Mouse (Mus musculus) limb, embryonic 15.5 days (tissue): ENCODE results near the gene Fam98a. TPM values are rescaled to one million over a fixed set of nuclear protein-coding genes. Genes with fewer than 3 reads are reported as not detected.

ENCODE experiments used
- ATAC-seq: fragments of 200-750 bp; cut with Nextera tagmentation; 2 replicates; pipeline ENCODE4 v1.8.0; 2017; ENCODE audit warnings: low read depth, moderate TSS enrichment; ENCODE audit not compliant: insufficient number of reproducible peaks, low FRiP score, low TSS enrichment
- H3K27ac ChIP-seq: fragments of 300-500 bp; sonication (generic); 2 replicates; pipeline ENCODE4 v1.5.1; 2015; ENCODE audit warnings: moderate library complexity, mild to moderate bottlenecking, inconsistent platforms
- H3K27me3 ChIP-seq: fragments of 300-500 bp; sonication (generic); 2 replicates; pipeline ENCODE4 v1.6.1; 2015; ENCODE audit warnings: inconsistent platforms
- H3K36me3 ChIP-seq: fragments of 300-500 bp; sonication (generic); 2 replicates; pipeline ENCODE4 v1.6.1; 2015; ENCODE audit warnings: inconsistent platforms
- H3K4me1 ChIP-seq: fragments of 300-500 bp; sonication (generic); 2 replicates; pipeline ENCODE4 v1.6.1; 2015; ENCODE audit warnings: inconsistent platforms
- H3K4me2 ChIP-seq: fragments of 300-500 bp; sonication (generic); 2 replicates; pipeline ENCODE4 v1.6.1; 2015; ENCODE audit warnings: mild to moderate bottlenecking, inconsistent platforms
- H3K4me3 ChIP-seq: fragments of 300-500 bp; sonication (generic); 2 replicates; pipeline ENCODE4 v1.5.1; 2015; ENCODE audit warnings: mild to moderate bottlenecking, inconsistent platforms
- H3K9ac ChIP-seq: fragments of 300-500 bp; sonication (generic); 2 replicates; pipeline ENCODE4 v1.6.1; 2015; ENCODE audit warnings: inconsistent platforms
- H3K9me3 ChIP-seq: fragments of 300-500 bp; sonication (generic); 2 replicates; pipeline ENCODE4 v1.6.1; 2016; ENCODE audit warnings: inconsistent platforms
- WGBS: fragments of 180-500 bp; shearing (Covaris S2); methylation state at CpG from one replicate; pipeline ENCODE4 v1.1.7; 2015; 5-methylcytosine and 5-hydroxymethylcytosine counted together
- polyA plus RNA-seq: library from polyadenylated mRNA; unstranded; fragments of >200 nt; fragmentation: Nextera tagmentation; extraction: Ambion mirVana; gene quantifications from 2 replicates; pipeline ENCODE4 v1.2.1, GENCODE M21; 2015

Gene Fam98a
- 33.0 and 33.3 TPM in 2 replicates for polyA plus RNA-seq

GRCm38 (mm10) chr17:75551512-75552400 is at the start of gene Fam98a:
Gene Fam98a, minus strand, starts transcription at chr17:75551946.
- H3K4me2 ChIP-seq: peak within 1 kb of the TSS; percentile 74
- WGBS: under 1% methylated on average over 56 of the region's 56 CpGs
- H3K27ac ChIP-seq: peak within 1 kb of the TSS; percentile 80
- peaks cover 19% of the 10 kb centered on the region for H3K4me1 ChIP-seq
- H3K4me3 ChIP-seq: peak within 1 kb of the TSS; percentile 95
- H3K36me3 ChIP-seq: peaks cover 10% of the 10 kb centered on the region; the same call in 1 of the 2 replicates
- no peaks in the 10 kb centered on the region for H3K9me3 ChIP-seq
- ATAC-seq: peak; percentile 98
- peak within 1 kb of the TSS; percentile 76 for H3K9ac ChIP-seq
- H3K27me3 ChIP-seq: no peaks in the 10 kb centered on the region

- no peaks in the 10 kb centered on the region for H3K4me1 ChIP-seq
- no peak overlapping the region for H3K4me3 ChIP-seq
- WGBS: 80% methylated on average over 3 of the region's 3 CpGs
- no peaks in the 10 kb centered on the region for H3K36me3 ChIP-seq
- no peak overlapping the region for H3K27ac ChIP-seq
- no peak for ATAC-seq
- H3K27me3 ChIP-seq: no peaks in the 10 kb centered on the region
- no peak overlapping the region for H3K9ac ChIP-seq
- H3K4me2 ChIP-seq: no peak overlapping the region
- no peaks in the 10 kb centered on the region for H3K9me3 ChIP-seq
Measured at GRCm38 (mm10) chr17:75598652-75599051, 46.9 kb upstream of the Fam98a start.

DNA sequence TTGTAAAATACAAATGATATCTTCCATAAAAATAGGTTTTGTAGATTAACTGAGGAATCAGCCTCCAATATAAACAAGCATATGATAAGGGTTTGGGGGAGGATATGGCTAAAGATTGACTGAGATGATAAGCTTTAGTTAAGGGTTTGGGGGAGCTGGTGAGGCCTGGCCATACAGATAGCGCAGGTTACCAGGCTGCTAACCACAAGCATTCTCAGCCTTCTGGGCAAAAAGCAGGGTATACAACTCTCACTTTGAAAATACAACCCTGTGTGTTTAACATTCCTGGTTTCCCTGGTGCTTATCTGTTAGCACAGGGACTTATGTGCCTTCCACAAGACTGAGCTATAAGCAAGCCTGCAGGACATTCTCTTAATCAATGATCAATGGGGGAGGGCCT is 31.0 kb upstream of the Fam98a start:
- H3K27ac ChIP-seq: no peak overlapping the region
- H3K27me3 ChIP-seq: no peaks in the 10 kb centered on the region
- no peak overlapping the region for H3K4me2 ChIP-seq
- H3K36me3 ChIP-seq: no peaks in the 10 kb centered on the region
- no peaks in the 10 kb centered on the region for H3K4me1 ChIP-seq
- ATAC-seq: no peak
- H3K9me3 ChIP-seq: no peaks in the 10 kb centered on the region
- no peak overlapping the region for H3K4me3 ChIP-seq
- 86% methylated on average over 1 of the region's 1 CpGs for WGBS
- H3K9ac ChIP-seq: no peak overlapping the region

DNA sequence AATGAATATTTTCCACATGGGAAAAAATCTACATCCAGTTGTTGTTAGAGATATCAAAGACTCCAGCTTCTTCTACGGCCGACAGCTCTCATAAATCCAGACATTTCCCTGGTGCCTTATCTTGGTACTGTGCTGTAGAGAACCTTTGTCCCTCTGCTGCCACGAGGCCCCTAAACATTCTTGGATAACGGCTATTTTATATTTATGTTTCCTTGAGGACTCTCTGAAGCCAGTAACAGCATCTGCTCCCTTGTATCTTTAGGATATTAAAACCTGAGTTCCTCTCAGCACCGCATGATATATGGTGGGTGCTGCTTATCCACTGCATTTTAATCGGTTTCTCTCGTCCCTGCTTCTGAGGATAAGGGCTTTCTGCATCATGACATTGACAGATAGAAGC is 23.9 kb upstream of the Fam98a start:
- H3K36me3 ChIP-seq: no peaks in the 10 kb centered on the region
- 44% methylated on average over 7 of the region's 7 CpGs for WGBS
- no peak overlapping the region for H3K4me3 ChIP-seq
- H3K27ac ChIP-seq: no peak overlapping the region
- H3K9me3 ChIP-seq: 0 out of 2 replicates have a peak, but pooled peaks cover 3% of the 10 kb centered on the region
- H3K9ac ChIP-seq: no peak overlapping the region
- H3K4me1 ChIP-seq: no peaks in the 10 kb centered on the region
- no peak for ATAC-seq
- no peaks in the 10 kb centered on the region for H3K27me3 ChIP-seq
- H3K4me2 ChIP-seq: no peak overlapping the region

GRCm38 (mm10) chr17:75558041-75558440 is 6.3 kb upstream of the Fam98a start:
- Histone ChIP-seq H3K27me3 (no peaks in the 10 kb centered on the region), H3K27ac (no peak overlapping the region), H3K4me2 (no peak overlapping the region), H3K9ac (no peak overlapping the region), H3K9me3 (no peaks in the 10 kb centered on the region; the same call in 1 of the 2 replicates), H3K4me1 (no peaks in the 10 kb centered on the region), H3K4me3 (no peak overlapping the region), H3K36me3 (no peaks in the 10 kb centered on the region)
- ATAC-seq: no peak
- 94% methylated on average over 2 of the region's 2 CpGs for WGBS

DNA sequence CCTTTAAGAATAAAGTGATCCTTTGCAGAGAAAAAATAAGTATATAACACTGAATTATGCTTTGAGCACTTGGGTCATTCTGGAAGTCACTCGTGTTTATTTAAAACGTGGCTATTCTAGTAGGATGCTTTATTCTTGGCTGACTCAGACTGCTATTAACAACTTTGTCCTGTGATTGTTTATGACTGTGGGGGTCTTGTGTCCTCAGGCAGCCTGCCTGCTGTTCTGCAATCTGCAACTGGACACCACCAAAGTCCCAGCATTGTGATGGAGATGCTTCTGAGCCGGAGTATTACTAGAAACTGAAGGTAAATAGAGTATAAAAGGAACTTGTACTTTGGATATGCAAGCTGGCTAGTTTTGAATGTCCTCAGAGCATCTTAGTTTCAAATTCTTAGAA is 5.3 kb upstream of the Fam98a start:
- H3K4me3 ChIP-seq: no peak overlapping the region
- WGBS: 42% methylated on average over 3 of the region's 3 CpGs
- no peaks in the 10 kb centered on the region; the same call in 1 of the 2 replicates for H3K9me3 ChIP-seq
- H3K4me1 ChIP-seq: no peaks in the 10 kb centered on the region
- H3K27ac ChIP-seq: no peak overlapping the region
- no peak for ATAC-seq
- H3K36me3 ChIP-seq: no peaks in the 10 kb centered on the region
- no peak overlapping the region for H3K9ac ChIP-seq
- H3K27me3 ChIP-seq: no peaks in the 10 kb centered on the region
- H3K4me2 ChIP-seq: no peak overlapping the region

DNA sequence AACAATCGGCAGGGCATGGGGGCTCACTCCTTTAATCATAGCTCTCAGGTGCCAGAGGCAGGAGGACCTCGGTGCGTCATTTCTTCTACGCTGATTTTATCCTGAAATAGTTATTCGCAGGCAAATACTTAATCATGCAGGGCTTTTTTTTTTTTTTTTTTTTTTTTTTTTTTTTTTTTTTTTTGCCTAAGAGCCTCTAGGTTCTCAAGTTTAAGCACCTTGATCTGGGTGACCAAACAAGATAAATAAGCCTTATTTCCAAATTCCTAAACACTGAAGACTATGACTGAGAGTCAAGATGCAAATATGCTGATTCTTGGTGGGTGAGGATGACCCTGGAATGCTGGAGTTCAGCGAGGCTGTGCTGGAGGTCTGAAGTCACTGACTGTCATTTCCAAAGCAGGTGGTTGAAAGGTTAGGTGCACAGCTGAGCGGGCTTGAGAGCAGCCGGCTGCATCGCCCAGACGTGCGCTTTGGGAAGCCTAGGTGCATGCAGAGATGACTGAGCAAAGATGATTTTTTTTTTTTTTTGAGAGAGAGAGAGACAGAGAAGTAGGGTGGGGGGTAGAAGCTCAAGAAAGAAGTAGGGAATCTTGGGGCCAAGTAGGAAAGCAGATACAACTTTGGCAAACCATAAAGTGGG is 854 bp downstream of the Fam98a start:
- Histone ChIP-seq H3K9me3 (no peaks in the 10 kb centered on the region), H3K4me3 (peak overlapping the region; percentile 95), H3K4me1 (peaks cover 19% of the 10 kb centered on the region), H3K4me2 (peak overlapping the region; percentile 72), H3K27me3 (no peaks in the 10 kb centered on the region), H3K9ac (peak overlapping the region; percentile 76), H3K36me3 (peaks cover 18% of the 10 kb centered on the region), H3K27ac (peak overlapping the region; percentile 80; the same call in 1 of the 2 replicates)
- 40% methylated on average over 11 of the region's 11 CpGs for WGBS
- no peak for ATAC-seq

DNA sequence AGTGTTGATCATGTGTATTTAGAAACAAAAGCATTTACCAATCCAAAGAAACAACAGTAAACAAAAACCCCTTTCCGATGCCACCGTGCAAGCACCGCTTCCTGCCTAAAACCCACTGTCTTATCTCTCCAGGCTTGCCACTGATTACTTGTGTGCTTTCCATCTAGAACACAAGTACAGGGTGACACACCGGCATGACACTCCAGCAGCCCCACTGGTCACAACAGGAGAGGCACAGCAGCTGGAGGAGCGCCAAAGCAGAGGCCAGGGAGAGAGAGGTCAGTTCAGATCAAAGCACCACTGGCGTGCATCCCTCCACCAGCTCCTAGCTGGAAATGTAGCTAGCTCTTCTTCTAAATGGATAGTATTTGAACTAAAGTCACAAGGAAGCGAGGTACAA is 7.5 kb downstream of the Fam98a start:
- H3K4me1 ChIP-seq: peaks cover 6% of the 10 kb centered on the region; the same call in 1 of the 2 replicates
- H3K9ac ChIP-seq: no peak overlapping the region
- no peak overlapping the region for H3K4me3 ChIP-seq
- no peak overlapping the region for H3K4me2 ChIP-seq
- no peaks in the 10 kb centered on the region for H3K27me3 ChIP-seq
- H3K36me3 ChIP-seq: peaks cover 49% of the 10 kb centered on the region
- no peak for ATAC-seq
- H3K9me3 ChIP-seq: no peaks in the 10 kb centered on the region
- 84% methylated on average over 7 of the region's 7 CpGs for WGBS
- no peak overlapping the region for H3K27ac ChIP-seq

- Histone ChIP-seq H3K9me3 (no peaks in the 10 kb centered on the region), H3K27me3 (no peaks in the 10 kb centered on the region), H3K4me2 (no peak overlapping the region), H3K4me1 (peaks cover under 1% of the 10 kb centered on the region; the same call in 1 of the 2 replicates), H3K9ac (no peak overlapping the region), H3K36me3 (peaks cover 57% of the 10 kb centered on the region), H3K27ac (no peak overlapping the region), H3K4me3 (no peak overlapping the region)
- ATAC-seq: no peak
- 85% methylated on average over 7 of the region's 7 CpGs for WGBS
Measured at GRCm38 (mm10) chr17:75543434-75543833, 8.3 kb downstream of the Fam98a start.

DNA sequence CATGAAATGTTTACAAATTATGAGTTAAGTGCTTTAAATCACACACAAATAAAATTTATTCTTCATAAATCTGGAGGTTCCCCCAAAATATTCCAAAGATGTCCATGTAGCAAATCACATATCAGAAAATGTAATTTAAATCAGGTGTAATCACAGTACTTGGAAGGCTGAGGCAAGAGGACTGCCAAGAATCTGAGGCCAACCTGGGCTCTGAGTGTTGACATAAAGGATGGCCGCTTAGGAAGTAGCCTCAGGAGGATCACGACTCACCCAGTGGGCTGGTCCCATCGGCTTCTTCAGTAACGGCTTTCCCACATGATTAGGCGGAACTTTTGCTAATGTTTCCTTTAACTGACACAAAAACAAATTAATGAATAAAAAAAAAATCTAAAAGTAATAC is 11.9 kb downstream of the Fam98a start:
- no peak for ATAC-seq
- WGBS: 70% methylated on average over 5 of the region's 5 CpGs
- H3K4me2 ChIP-seq: no peak overlapping the region
- H3K27me3 ChIP-seq: no peaks in the 10 kb centered on the region
- no peaks in the 10 kb centered on the region for H3K4me1 ChIP-seq
- H3K4me3 ChIP-seq: no peak overlapping the region
- H3K9ac ChIP-seq: no peak overlapping the region
- H3K27ac ChIP-seq: no peak overlapping the region
- no peaks in the 10 kb centered on the region for H3K9me3 ChIP-seq
- peaks cover 35% of the 10 kb centered on the region for H3K36me3 ChIP-seq

- Histone ChIP-seq H3K9me3 (no peaks in the 10 kb centered on the region), H3K4me2 (no peak overlapping the region), H3K4me3 (no peak overlapping the region), H3K36me3 (peaks cover 29% of the 10 kb centered on the region), H3K4me1 (no peaks in the 10 kb centered on the region), H3K27ac (no peak overlapping the region), H3K27me3 (no peaks in the 10 kb centered on the region), H3K9ac (no peak overlapping the region)
- ATAC-seq: no peak
- WGBS: 82% methylated on average over 6 of the region's 6 CpGs
Measured at GRCm38 (mm10) chr17:75539130-75539529, 12.6 kb downstream of the Fam98a start.

- Histone ChIP-seq H3K27ac (no peak overlapping the region), H3K4me3 (no peak overlapping the region), H3K9me3 (no peaks in the 10 kb centered on the region), H3K9ac (no peak overlapping the region), H3K4me2 (no peak overlapping the region), H3K27me3 (no peaks in the 10 kb centered on the region), H3K36me3 (peaks cover 29% of the 10 kb centered on the region), H3K4me1 (no peaks in the 10 kb centered on the region)
- WGBS: 96% methylated on average over 12 of the region's 12 CpGs
- ATAC-seq: no peak
Measured at GRCm38 (mm10) chr17:75538431-75538830, 13.3 kb downstream of the Fam98a start.
